Mouse (Mus musculus) lung, adult 18-20 months (tissue): ENCODE measurements around the gene Fam126a.
A peak's percentile ranks its signal among the peaks of the same experiment; 100 is the strongest.

Experiments used
- DNase-seq, 2 experiments: peaks; one replicate each; pipeline ENCODE4 v3.0.0; 2022; ENCODE audit warnings: mixed read lengths in 2 of 2

Fam126a gene

GRCm38 (mm10) chr5:23990001-23990400 lies 40.5 kb downstream of the Fam126a start:
- no peak for DNase-seq

- DNase-seq: no peak
Observed at GRCm38 (mm10) chr5:23987792-23988191, 42.7 kb downstream of the Fam126a start.

- DNase-seq: peak; percentile 41 to 43
Observed at GRCm38 (mm10) chr5:23982081-23982480, 48.4 kb downstream of the Fam126a start.

DNA sequence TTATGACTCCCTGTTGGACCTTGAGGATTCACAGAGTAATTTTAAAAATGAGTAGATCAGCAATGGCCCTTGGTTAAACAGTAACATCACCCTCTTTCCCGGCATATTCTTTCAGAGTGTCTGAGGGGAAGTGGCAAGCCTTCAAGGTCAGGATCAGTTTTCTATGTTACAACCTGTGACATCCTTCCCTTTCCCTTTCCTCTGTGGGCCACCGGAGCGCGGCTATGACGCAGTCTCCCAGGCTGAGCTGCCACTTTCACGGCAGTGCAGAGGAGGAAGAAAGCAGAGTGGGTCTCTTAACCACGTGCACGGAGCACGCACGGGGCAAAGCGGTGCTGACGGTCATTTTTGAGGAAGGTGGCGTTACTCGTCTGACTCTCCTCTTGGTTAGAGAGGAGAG lies 52.0 kb downstream of the Fam126a start:
- DNase-seq: no peak

DNA sequence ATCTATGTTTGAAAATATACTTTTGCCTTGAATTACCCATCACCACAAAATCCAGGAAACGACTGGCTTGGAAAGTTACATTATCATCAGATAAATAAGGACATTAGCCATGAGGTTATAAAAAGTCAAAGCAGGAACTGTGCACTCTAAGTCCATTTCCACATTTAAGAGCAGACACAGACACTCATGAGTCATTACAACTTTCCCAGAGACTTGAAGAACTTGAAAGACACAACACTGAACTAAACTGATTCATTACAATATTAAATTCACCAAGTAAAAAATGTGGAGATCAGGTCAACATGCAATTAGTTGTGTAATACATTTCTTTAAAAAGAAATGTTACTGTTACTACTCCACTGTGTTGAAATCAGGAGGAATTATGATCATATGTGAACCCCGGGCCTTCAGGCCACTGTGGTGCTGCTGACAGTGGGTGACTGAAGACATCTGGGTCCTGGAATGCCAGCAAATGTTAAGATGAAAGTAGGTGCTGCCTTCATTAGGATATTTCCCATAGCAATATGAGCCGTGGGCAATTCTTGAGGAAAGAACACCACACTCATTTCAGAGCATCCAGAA lies 55.4 kb downstream of the Fam126a start:
- DNase-seq: no peak

DNA sequence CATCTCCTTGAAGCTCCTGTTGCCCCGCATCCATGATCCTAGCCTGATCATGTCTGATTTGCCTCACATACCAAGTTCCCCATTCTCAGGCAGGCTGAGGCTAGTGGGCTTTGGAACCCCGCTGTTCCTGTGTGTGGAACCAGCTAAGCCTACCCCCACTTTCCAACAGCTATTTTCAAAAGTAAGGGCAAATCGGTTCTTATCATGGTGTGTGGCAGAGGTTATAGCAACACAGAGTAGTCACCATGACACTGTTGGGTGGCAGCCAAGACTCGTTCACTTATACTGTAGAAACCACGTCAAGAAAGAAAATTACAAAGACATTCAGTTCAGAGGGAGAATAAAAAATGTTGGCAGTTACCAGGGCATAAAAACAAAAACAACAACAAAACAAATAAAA lies 62.8 kb downstream of the Fam126a start:
- DNase-seq: peak; percentile 29 to 57

DNA sequence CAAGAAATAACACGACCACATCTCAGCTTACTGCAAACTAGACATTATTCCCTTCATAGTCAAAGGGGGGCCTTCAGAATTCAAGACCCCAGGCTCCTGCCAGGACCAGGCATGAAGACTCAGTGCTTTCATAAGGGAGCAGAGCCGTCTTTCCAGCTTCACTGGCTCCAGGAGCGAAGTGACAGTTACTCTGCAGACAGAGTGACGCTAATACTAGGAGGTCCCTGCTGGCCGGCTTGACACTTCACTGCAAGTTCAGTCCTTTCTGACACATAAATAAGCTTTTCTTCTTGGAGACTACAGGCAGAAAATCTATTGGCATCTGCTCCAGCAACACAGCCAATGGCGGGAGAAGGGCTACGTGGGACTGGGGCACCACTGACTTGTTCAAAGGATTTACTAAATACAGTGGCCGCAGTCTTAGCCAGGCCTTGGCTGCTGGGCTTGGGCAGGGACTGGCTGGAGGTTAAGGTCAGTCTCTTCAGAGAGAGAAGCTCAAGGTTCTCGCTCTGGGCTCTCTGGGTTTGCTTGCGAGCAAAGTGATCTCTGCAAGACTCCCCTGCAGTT lies 65.8 kb downstream of the Fam126a start:
- DNase-seq: no peak

GRCm38 (mm10) chr5:23953047-23953446 lies 77.4 kb downstream of the Fam126a start:
- no peak for DNase-seq

- DNase-seq: no peak
Observed at GRCm38 (mm10) chr5:23948071-23948470, 82.4 kb downstream of the Fam126a start.

DNA sequence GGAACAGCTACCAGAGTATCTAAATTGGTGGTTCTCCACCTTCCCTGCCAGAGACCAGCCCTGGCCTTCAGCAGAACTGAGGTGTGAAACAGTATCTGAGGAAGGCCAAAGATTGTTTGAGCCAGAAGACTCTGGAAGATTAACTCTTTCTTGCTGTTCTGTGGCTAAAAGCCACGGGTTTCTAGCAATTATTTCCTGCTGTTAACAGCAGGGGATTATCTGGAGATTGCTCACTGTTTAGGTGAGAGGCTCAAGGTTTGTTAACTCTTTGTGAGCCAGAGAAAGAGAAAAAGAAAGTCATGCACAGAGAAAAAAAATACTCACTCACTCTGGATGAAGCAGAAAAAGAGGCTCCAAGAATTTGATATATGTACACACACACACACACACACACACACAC lies 85.4 kb downstream of the Fam126a start:
- no peak for DNase-seq

DNA sequence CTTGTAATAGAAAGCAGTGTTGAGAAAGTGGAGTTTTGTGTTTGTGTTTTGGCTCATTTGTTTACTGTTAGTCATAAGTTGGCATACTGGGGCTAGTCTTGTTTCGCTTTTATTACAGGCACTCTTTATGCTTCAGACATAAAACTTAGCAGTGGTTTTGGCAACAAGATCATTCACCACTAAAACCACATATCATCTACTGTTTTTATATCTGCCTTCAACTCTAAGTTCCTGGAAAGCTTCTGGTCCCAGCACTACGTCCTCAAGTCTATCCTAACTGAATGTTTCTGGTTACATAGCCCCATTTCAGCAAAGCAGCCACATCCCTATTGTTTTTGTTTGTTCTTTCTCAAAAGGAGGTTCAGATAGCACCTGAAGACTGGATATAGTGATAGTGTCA lies 87.0 kb downstream of the Fam126a start:
- DNase-seq: no peak

- no peak for DNase-seq
Observed at GRCm38 (mm10) chr5:23923481-23924165, 106.9 kb downstream of the Fam126a start.

GRCm38 (mm10) chr5:23922516-23923291 lies 107.8 kb downstream of the Fam126a start:
- no peak for DNase-seq

DNA sequence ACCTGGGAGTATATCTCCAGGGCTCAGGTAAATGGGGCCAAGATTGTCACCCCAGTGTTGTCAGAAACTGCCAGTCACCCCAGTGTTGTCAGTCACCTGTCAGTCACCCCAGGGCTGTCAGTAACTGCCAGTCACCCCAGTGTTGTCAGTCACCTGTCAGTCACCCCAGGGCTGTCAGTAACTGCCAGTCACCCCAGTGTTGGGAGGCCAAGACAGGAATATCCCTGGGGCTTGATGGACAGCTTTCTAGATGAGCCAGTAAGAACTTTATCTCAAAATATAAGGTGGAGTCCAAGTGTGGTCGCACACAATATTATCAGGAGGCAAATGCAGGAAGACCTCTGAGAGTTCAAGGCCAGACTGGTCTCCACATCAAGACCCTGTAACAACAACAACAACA lies 109.2 kb downstream of the Fam126a start:
- no peak for DNase-seq

DNA sequence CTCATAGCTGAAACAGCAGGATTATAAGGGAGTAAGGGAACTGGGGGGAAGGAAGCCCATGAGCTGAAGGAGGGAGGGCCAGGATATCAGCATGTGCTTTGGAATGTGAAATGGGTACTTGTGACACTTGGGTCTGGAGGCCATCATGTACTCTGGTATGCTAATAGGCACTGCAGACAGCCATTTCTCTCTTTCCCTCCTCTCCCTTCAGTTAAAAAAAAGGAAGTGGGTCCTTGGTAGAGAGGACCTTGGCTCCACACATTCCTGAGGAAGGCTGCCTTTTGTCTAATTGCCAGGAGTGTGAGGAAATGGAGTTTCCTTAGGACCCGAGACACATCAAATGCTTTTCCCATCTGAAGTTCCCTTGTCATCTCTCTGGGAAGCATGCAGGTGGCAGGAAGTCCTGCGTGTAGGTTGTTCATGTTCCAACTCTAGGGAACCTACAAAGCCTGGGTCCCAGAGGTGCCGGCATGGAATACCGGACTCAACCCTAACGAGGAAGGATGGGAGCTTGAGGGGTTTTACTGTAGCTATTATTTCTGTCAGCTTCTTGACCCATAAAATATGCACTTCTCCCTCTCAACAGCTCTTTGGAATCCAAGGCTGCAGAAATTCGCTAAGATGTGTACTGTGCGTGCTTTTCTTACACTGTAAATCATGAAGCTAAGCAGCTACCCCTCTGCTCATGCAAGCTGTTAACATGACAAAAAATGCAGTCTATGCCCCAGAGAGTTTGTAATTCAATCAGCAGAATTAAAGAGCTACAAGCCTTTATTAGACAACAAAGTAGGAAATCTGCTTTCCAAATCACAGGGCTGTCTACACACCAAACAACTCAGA lies 110.4 kb downstream of the Fam126a start:
- DNase-seq: peak in 1 of 2 experiments; percentile 16

DNA sequence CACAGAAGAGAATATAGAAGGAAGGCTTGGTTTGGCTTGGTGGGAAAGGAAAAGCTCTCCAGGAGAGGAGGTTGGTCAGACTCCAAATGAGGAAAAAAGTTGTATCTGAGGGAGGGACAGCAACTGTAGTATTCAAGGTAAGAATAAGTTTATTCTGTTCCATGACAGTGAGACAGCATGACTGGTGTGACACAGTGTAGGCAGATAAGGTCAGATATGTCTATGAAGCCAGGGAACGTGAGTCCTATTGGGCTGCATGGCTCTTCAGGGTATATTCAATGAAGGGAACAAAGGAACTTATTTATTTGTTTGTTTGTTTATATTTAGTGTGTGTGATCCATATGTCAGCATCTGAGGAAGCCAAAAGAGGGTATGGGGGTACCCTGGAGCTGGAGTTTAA lies 113.2 kb downstream of the Fam126a start:
- DNase-seq: no peak

- no peak for DNase-seq
Observed at GRCm38 (mm10) chr5:23911556-23911955, 118.9 kb downstream of the Fam126a start.

DNA sequence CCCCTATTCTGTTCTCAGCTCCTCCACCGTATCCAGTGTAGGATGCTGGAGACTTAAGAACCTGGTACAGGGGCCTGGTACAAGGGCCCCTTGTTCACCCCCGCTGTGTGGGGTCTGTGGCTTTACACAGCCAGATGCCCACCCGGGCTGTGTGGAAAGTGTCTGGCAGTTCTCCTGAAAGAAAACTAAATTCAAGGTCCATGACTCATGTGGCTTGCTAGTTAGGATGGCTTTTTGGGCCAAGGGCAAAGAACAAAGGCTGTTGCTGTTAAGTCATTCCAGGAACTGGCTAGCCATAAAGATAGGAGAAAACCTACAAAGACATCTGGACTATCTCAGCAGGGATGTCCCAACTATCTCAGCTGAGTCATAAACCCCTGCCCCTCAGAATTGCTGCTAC lies 121.2 kb downstream of the Fam126a start:
- DNase-seq: no peak

DNA sequence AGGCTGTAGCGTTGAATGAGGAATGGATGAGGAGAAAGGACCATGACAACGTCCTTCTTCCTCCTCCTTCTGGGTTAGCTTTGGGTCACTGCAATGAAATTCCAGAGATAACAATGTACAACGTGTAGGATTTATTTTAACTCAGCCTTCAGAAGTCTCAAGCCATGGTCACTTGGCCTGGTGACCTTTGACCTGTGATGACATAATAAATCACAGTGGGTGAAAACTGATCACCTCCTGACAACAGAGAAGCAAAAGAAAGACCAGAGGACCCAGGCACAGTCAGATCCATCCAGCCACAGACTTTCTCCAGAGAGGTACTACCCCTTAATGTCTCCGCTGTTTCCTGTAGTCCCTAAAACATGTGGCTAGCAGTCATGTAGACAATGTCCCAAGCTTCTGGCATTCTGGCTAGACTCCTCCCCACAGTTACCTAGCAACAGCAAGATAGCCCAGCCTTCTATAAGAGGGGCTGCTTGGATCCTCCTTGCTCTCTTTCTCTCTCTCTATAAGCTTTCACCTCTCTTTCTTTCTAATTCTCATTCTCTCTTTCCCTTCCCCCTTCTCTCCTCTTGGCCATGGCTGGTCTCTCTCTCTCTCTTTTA lies 121.9 kb downstream of the Fam126a start:
- DNase-seq: no peak

DNA sequence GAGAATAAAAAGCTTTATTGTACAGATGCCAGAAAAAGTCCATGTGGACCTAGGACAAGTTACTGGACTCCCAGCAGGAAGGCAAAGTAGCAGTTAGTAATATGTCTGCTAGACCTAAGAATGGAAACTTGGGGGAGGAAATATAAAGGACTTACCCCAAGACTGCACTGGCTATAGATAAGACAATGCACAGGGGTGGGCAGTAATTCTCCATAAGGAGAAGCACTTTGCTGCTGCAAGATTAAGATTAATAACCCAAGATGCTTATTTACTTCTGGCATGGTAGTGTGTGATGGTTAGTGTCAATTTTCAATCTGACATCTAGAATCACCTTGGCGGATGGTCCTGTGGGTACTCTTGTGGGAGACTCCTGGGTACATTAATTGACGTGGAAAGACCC lies 128.3 kb downstream of the Fam126a start:
- DNase-seq: no peak

- no peak for DNase-seq
Observed at GRCm38 (mm10) chr5:23900190-23900589, 130.3 kb downstream of the Fam126a start.
